Mouse (Mus musculus) stomach, postnatal 0 days (tissue): Measurements from ENCODE around the gene Tpbgl. TPM values are rescaled to one million over a fixed set of nuclear protein-coding genes. Genes with fewer than 3 reads are reported as not detected.

Experiments used
- ATAC-seq: fragments of 200-750 bp; cut with Nextera tagmentation; 2 replicates; pipeline ENCODE4 v1.8.0; 2017; ENCODE audit not compliant: low FRiP score, low TSS enrichment
- DNase-seq: peaks from one replicate; pipeline ENCODE4 v3.0.0-alpha.2; 2016; ENCODE audit warnings: low spot score
- H3K27ac ChIP-seq: fragments of 300-500 bp; sonication (generic); replicated peaks from 2 replicates; pipeline ENCODE4 v1.5.1; 2014; ENCODE audit warnings: mild to moderate bottlenecking, control low read depth
- H3K27me3 ChIP-seq: fragments of 300-500 bp; sonication (generic); 2 replicates; pipeline ENCODE4 v1.6.1; 2014; ENCODE audit warnings: low read length; ENCODE audit not compliant: control insufficient read depth, insufficient read depth
- H3K36me3 ChIP-seq: fragments of 300-500 bp; sonication (generic); 2 replicates; pipeline ENCODE4 v1.6.1; 2014; ENCODE audit warnings: low read length, mixed read lengths; ENCODE audit not compliant: control insufficient read depth, insufficient read depth
- H3K4me1 ChIP-seq: fragments of 300-500 bp; sonication (generic); replicated peaks from 2 replicates; pipeline ENCODE4 v1.6.1; 2014; ENCODE audit warnings: antibody characterized with exemption; ENCODE audit not compliant: control insufficient read depth, insufficient read depth
- H3K4me2 ChIP-seq: fragments of 300-500 bp; sonication (generic); replicated peaks from 2 replicates; pipeline ENCODE4 v1.6.1; 2014; ENCODE audit warnings: low read depth, mild to moderate bottlenecking, control low read depth, moderate library complexity
- H3K4me3 ChIP-seq: fragments of 300-500 bp; sonication (generic); 2 replicates; pipeline ENCODE4 v1.5.1; 2014; ENCODE audit warnings: low read depth, low read length, control low read depth
- H3K9ac ChIP-seq: fragments of 300-500 bp; sonication (generic); 2 replicates; pipeline ENCODE4 v1.6.1; 2014; ENCODE audit warnings: mild to moderate bottlenecking, low read length, control low read depth, mixed read lengths
- H3K9me3 ChIP-seq: fragments of 300-500 bp; sonication (generic); 2 replicates; pipeline ENCODE4 v1.6.1; 2016; ENCODE audit warnings: low read length; ENCODE audit not compliant: control insufficient read depth
- CTCF ChIP-seq: IDR thresholded peaks from 2 replicates; pipeline ENCODE4 v1.5.1; 2016; ENCODE audit warnings: antibody characterized with exemption, low read depth, mild to moderate bottlenecking, moderate library complexity
- EP300 ChIP-seq: optimal IDR thresholded peaks from 2 replicates; pipeline ENCODE3; 2016; ENCODE audit warnings: antibody characterized with exemption
- WGBS: fragments of 180-500 bp; shearing (Covaris S2); extraction: QIAGEN DNeasy Blood & Tissue Kit; methylation state at CpG from one replicate; pipeline ENCODE4 v1.1.7; 2014; 5-methylcytosine and 5-hydroxymethylcytosine counted together
- polyA plus RNA-seq: library from polyadenylated mRNA; unstranded; fragments of >200 nt; fragmentation: Nextera tagmentation; extraction: Ambion mirVana; gene quantifications from 2 replicates; pipeline ENCODE4 v1.2.1, GENCODE M21; 2015

Gene Tpbgl
- polyA plus RNA-seq, 1 experiment from 2014 or later, result 1.5 TPM

- Histone ChIP-seq H3K27ac (no peak overlapping the region), H3K9ac (no peak overlapping the region), H3K4me1 (peaks cover 3% of the 10 kb centered on the region; the same call in 1 of the 2 replicates), H3K36me3 (no peaks in the 10 kb centered on the region), H3K4me3 (no peak overlapping the region), H3K9me3 (no peaks in the 10 kb centered on the region), H3K27me3 (peaks cover 14% of the 10 kb centered on the region; the same call in 1 of the 2 replicates), H3K4me2 (peak overlapping the region; percentile 86; the same call in 1 of the 2 replicates)
- DNase-seq (no peak), ATAC-seq (no peak)
- WGBS, result 6% methylated on average over 7 of the region's 7 CpGs
- TF ChIP-seq CTCF, result no peak
- no peak for TF ChIP-seq EP300
These were observed 463 bp upstream of the Tpbgl start for GRCm38 (mm10) chr7:99627366-99627765.

- peak; percentile 88 for DNase-seq
- WGBS, result under 1% methylated on average over 81 of the region's 81 CpGs
- no peak for TF ChIP-seq EP300
- TF ChIP-seq CTCF, result peak; percentile 90
- Histone ChIP-seq H3K36me3 (no peaks in the 10 kb centered on the region), H3K27me3 (peaks cover 14% of the 10 kb centered on the region; the same call in 1 of the 2 replicates), H3K4me3 (peak overlapping the region; percentile 43), H3K4me2 (peak overlapping the region; percentile 86), H3K27ac (no peak overlapping the region), H3K4me1 (peaks cover 3% of the 10 kb centered on the region; the same call in 1 of the 2 replicates), H3K9me3 (no peaks in the 10 kb centered on the region), H3K9ac (0 out of 2 replicates have a peak overlapping the region, but pooled peaks have one; percentile 23)
- ATAC-seq, result peak; percentile 90
These were observed 1.1 kb downstream of the Tpbgl start for GRCm38 (mm10) chr7:99625722-99626375.

- Histone ChIP-seq H3K36me3 (no peaks in the 10 kb centered on the region), H3K9me3 (no peaks in the 10 kb centered on the region), H3K4me1 (no peaks in the 10 kb centered on the region), H3K27me3 (no peaks in the 10 kb centered on the region), H3K9ac (no peak overlapping the region), H3K27ac (no peak overlapping the region), H3K4me3 (no peak overlapping the region), H3K4me2 (no peak overlapping the region)
- DNase-seq, result no peak
- WGBS, result 5% methylated on average over 3 of the region's 3 CpGs
- TF ChIP-seq CTCF (peak; percentile 78), EP300 (no peak)
- no peak for ATAC-seq
These were observed 8.0 kb downstream of the Tpbgl start for GRCm38 (mm10) chr7:99618860-99619259.

DNA sequence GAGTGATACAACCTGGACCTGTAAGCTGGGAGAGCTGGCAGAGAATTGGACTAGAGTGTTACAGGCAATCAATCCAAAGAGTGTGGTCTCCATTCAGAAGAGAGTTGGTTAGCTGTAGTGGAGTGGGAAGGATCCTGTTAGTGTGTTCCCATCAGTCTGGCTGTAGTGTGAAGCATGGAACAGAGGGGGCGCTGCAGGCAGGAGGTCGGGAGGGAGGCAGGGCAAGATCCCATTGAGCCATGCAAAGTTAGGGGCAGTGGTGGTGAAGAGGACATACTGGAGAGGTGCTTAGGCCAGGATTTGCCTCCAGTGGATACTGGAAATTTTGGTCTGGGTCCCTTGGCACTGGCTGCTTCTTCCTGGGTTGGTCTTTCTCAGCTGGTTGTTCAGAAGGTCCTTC, 8.6 kb downstream of the Tpbgl start:
- Histone ChIP-seq H3K27ac (no peak overlapping the region), H3K4me1 (no peaks in the 10 kb centered on the region), H3K36me3 (no peaks in the 10 kb centered on the region), H3K4me2 (no peak overlapping the region), H3K9ac (no peak overlapping the region), H3K9me3 (no peaks in the 10 kb centered on the region), H3K27me3 (no peaks in the 10 kb centered on the region), H3K4me3 (no peak overlapping the region)
- TF ChIP-seq CTCF, result no peak
- ATAC-seq (no peak), DNase-seq (no peak)
- 77% methylated on average over 2 of the region's 2 CpGs for WGBS

GRCm38 (mm10) chr7:99607632-99608031, 19.3 kb downstream of the Tpbgl start:
- WGBS, result 52% methylated on average over 2 of the region's 2 CpGs
- Histone ChIP-seq H3K4me2 (no peak overlapping the region), H3K4me1 (no peaks in the 10 kb centered on the region), H3K36me3 (no peaks in the 10 kb centered on the region), H3K9me3 (no peaks in the 10 kb centered on the region), H3K9ac (no peak overlapping the region), H3K27ac (no peak overlapping the region), H3K4me3 (no peak overlapping the region), H3K27me3 (no peaks in the 10 kb centered on the region)
- TF ChIP-seq EP300 (no peak), CTCF (no peak)
- DNase-seq (no peak), ATAC-seq (no peak)

GRCm38 (mm10) chr7:99606766-99607165, 20.1 kb downstream of the Tpbgl start:
- no peak overlapping the region for H3K9ac ChIP-seq
- ATAC-seq (no peak), DNase-seq (no peak)
- no peaks in the 10 kb centered on the region for H3K27me3 ChIP-seq
- TF ChIP-seq EP300 (no peak), CTCF (no peak)
- H3K4me2 ChIP-seq, result no peak overlapping the region
- no peaks in the 10 kb centered on the region for H3K4me1 ChIP-seq
- no peak overlapping the region for H3K4me3 ChIP-seq
- WGBS, result 68% methylated on average over 3 of the region's 3 CpGs
- H3K27ac ChIP-seq, result no peak overlapping the region
- no peaks in the 10 kb centered on the region for H3K9me3 ChIP-seq
- H3K36me3 ChIP-seq, result no peaks in the 10 kb centered on the region
